Mouse (Mus musculus): Measurements from ENCODE around the gene Cstl1. TPM values are rescaled to one million over a fixed set of nuclear protein-coding genes. Genes with fewer than 3 reads are reported as not detected.

The Cstl1 gene
- polyA plus RNA-seq (2016; fragmentation: Nextera tagmentation; extraction: Ambion mirVana), result not detected in 2 replicates

GRCm38 (mm10) chr2:148750058-148750457 is at the start of gene Cstl1:
Gene Cstl1 (plus strand): TSS chr2:148750358.
- Histone ChIP-seq H3K36me3 (no peaks in the 10 kb centered on the region), H3K27ac (no peak within 1 kb of the TSS), H3K9me3 (no peaks in the 10 kb centered on the region), H3K4me1 (replicated peaks) (no peaks in the 10 kb centered on the region), H3K27me3 (ENCODE audit: insufficient read depth, poor library complexity, severe bottlenecking) (no peaks in the 10 kb centered on the region), H3K4me3 (no peak within 1 kb of the TSS)
- no peak for DNase-seq (ENCODE audit: low spot score)
- WGBS, result 85% methylated on average over 1 of the region's 1 CpGs

GRCm38 (mm10) chr2:148706409-148707201 is 43.6 kb upstream of the Cstl1 start:
- WGBS, result 77% methylated on average over 15 of the region's 15 CpGs
- no peak overlapping the region for H3K4me3 ChIP-seq
- no peaks in the 10 kb centered on the region for H3K9me3 ChIP-seq
- H3K4me1 ChIP-seq (replicated peaks), result no peaks in the 10 kb centered on the region
- H3K27ac ChIP-seq, result no peak overlapping the region
- no peaks in the 10 kb centered on the region for H3K27me3 ChIP-seq (ENCODE audit: insufficient read depth, poor library complexity, severe bottlenecking)
- DNase-seq (ENCODE audit: low spot score), result peak; percentile 6
- peaks cover 20% of the 10 kb centered on the region for H3K36me3 ChIP-seq

GRCm38 (mm10) chr2:148707202-148707530 is 43.0 kb upstream of the Cstl1 start:
- no peak overlapping the region for H3K27ac ChIP-seq
- H3K4me3 ChIP-seq, result no peak overlapping the region
- no peaks in the 10 kb centered on the region for H3K27me3 ChIP-seq (ENCODE audit: insufficient read depth, poor library complexity, severe bottlenecking)
- peaks cover 23% of the 10 kb centered on the region for H3K36me3 ChIP-seq
- no peaks in the 10 kb centered on the region for H3K9me3 ChIP-seq
- DNase-seq (ENCODE audit: low spot score), result no peak
- 69% methylated on average over 6 of the region's 6 CpGs for WGBS
- no peaks in the 10 kb centered on the region for H3K4me1 ChIP-seq (replicated peaks)

- Histone ChIP-seq H3K27ac (no peak overlapping the region), H3K9me3 (no peaks in the 10 kb centered on the region), H3K27me3 (ENCODE audit: insufficient read depth, poor library complexity, severe bottlenecking) (no peaks in the 10 kb centered on the region), H3K36me3 (peaks cover 23% of the 10 kb centered on the region), H3K4me3 (no peak overlapping the region), H3K4me1 (replicated peaks) (no peaks in the 10 kb centered on the region)
- DNase-seq (ENCODE audit: low spot score), result no peak
- 87% methylated on average over 3 of the region's 3 CpGs for WGBS
These were observed 37.8 kb upstream of the Cstl1 start for GRCm38 (mm10) chr2:148712326-148712725.

- WGBS, result 85% methylated on average over 2 of the region's 2 CpGs
- no peak overlapping the region for H3K27ac ChIP-seq
- no peaks in the 10 kb centered on the region for H3K9me3 ChIP-seq
- H3K36me3 ChIP-seq, result no peaks in the 10 kb centered on the region
- H3K4me3 ChIP-seq, result no peak overlapping the region
- H3K4me1 ChIP-seq (replicated peaks), result no peaks in the 10 kb centered on the region
- DNase-seq (ENCODE audit: low spot score), result no peak
- no peaks in the 10 kb centered on the region for H3K27me3 ChIP-seq (ENCODE audit: insufficient read depth, poor library complexity, severe bottlenecking)
These were observed 33.1 kb upstream of the Cstl1 start for GRCm38 (mm10) chr2:148717072-148717471.

- Histone ChIP-seq H3K27ac (no peak overlapping the region), H3K9me3 (no peaks in the 10 kb centered on the region), H3K4me3 (no peak overlapping the region), H3K36me3 (no peaks in the 10 kb centered on the region), H3K27me3 (ENCODE audit: insufficient read depth, poor library complexity, severe bottlenecking) (no peaks in the 10 kb centered on the region), H3K4me1 (replicated peaks) (no peaks in the 10 kb centered on the region)
- no peak for DNase-seq (ENCODE audit: low spot score)
- 81% methylated on average over 2 of the region's 2 CpGs for WGBS
These were observed 30.7 kb upstream of the Cstl1 start for GRCm38 (mm10) chr2:148719271-148719995.

- no peaks in the 10 kb centered on the region for H3K27me3 ChIP-seq (ENCODE audit: insufficient read depth, poor library complexity, severe bottlenecking)
- DNase-seq (ENCODE audit: low spot score), result no peak
These were observed 18.4 kb upstream of the Cstl1 start for GRCm38 (mm10) chr2:148731614-148732326.

GRCm38 (mm10) chr2:148732327-148733000 is 17.7 kb upstream of the Cstl1 start, which contains the start of gene Napb:
Gene Napb (minus strand): TSS chr2:148732467.
- H3K4me1 ChIP-seq (replicated peaks), result peaks cover 11% of the 10 kb centered on the region

More at GRCm38 (mm10) chr2:148731614-148732326, 18.4 kb upstream of the Cstl1 start:
- H3K27ac ChIP-seq, result peak overlapping the region; percentile 89
- under 1% methylated on average over 35 of the region's 35 CpGs for WGBS
- peaks cover 10% of the 10 kb centered on the region; the same call in 1 of the 2 replicates for H3K9me3 ChIP-seq
- peak overlapping the region; percentile 85 for H3K4me3 ChIP-seq
- no peaks in the 10 kb centered on the region for H3K36me3 ChIP-seq
- peaks cover 11% of the 10 kb centered on the region for H3K4me1 ChIP-seq (replicated peaks)

GRCm38 (mm10) chr2:148743001-148743400 is 7.2 kb upstream of the Cstl1 start:
- Histone ChIP-seq H3K27me3 (ENCODE audit: insufficient read depth, poor library complexity, severe bottlenecking) (no peaks in the 10 kb centered on the region), H3K4me3 (no peak overlapping the region), H3K36me3 (no peaks in the 10 kb centered on the region), H3K9me3 (no peaks in the 10 kb centered on the region), H3K27ac (no peak overlapping the region), H3K4me1 (replicated peaks) (no peaks in the 10 kb centered on the region)
- 76% methylated on average over 3 of the region's 3 CpGs for WGBS
- no peak for DNase-seq (ENCODE audit: low spot score)

More at GRCm38 (mm10) chr2:148732327-148733000, 17.7 kb upstream of the Cstl1 start, which contains the start of gene Napb:
- Histone ChIP-seq H3K4me3 (peak within 1 kb of the TSS; percentile 85), H3K27ac (peak within 1 kb of the TSS; percentile 89), H3K9me3 (peaks cover 10% of the 10 kb centered on the region; the same call in 1 of the 2 replicates), H3K27me3 (ENCODE audit: insufficient read depth, poor library complexity, severe bottlenecking) (no peaks in the 10 kb centered on the region), H3K36me3 (no peaks in the 10 kb centered on the region)
- 4% methylated on average over 18 of the region's 18 CpGs for WGBS
- DNase-seq (ENCODE audit: low spot score), result peak; percentile 94

- 87% methylated on average over 3 of the region's 3 CpGs for WGBS
- Histone ChIP-seq H3K4me1 (replicated peaks) (no peaks in the 10 kb centered on the region), H3K36me3 (no peaks in the 10 kb centered on the region), H3K4me3 (no peak overlapping the region), H3K27me3 (ENCODE audit: insufficient read depth, poor library complexity, severe bottlenecking) (no peaks in the 10 kb centered on the region), H3K27ac (no peak overlapping the region), H3K9me3 (no peaks in the 10 kb centered on the region)
- DNase-seq (ENCODE audit: low spot score), result no peak
These were observed 6.2 kb upstream of the Cstl1 start for GRCm38 (mm10) chr2:148743846-148744407.

- Histone ChIP-seq H3K36me3 (no peaks in the 10 kb centered on the region), H3K4me3 (peak overlapping the region; percentile 43), H3K27me3 (ENCODE audit: insufficient read depth, poor library complexity, severe bottlenecking) (no peaks in the 10 kb centered on the region), H3K9me3 (no peaks in the 10 kb centered on the region), H3K4me1 (replicated peaks) (no peaks in the 10 kb centered on the region), H3K27ac (no peak overlapping the region)
- WGBS, result 19% methylated on average over 15 of the region's 15 CpGs
- peak; percentile 62 for DNase-seq (ENCODE audit: low spot score)
These were observed 2.0 kb downstream of the Cstl1 start for GRCm38 (mm10) chr2:148751893-148752813.

Data from hindbrain, embryonic 10.5 days (tissue).